Mouse (Mus musculus) lung, adult 2 months (tissue): Measurements from ENCODE around the gene Mvp. TPM values are rescaled to one million over a fixed set of nuclear protein-coding genes. Genes with fewer than 3 reads are reported as not detected.
A peak's percentile ranks its signal among the peaks of the same experiment; 100 is the strongest.

Source experiments
- DNase-seq: peaks from one replicate; pipeline ENCODE4 v3.0.0; 2022
- H3K4me1 ChIP-seq: fragments of 200-500 bp; 2 replicates; pipeline ENCODE4 v1.6.1; 2011; ENCODE audit warnings: low read length; ENCODE audit not compliant: control insufficient read depth, insufficient read depth
- H3K4me3 ChIP-seq: fragments of 200-500 bp; replicated peaks from 2 replicates; pipeline ENCODE3; 2011; ENCODE audit warnings: low read depth, mild to moderate bottlenecking, control low read depth, low read length; ENCODE audit errors: extremely low read depth
- CTCF ChIP-seq: fragments of 200-500 bp; IDR thresholded peaks from 2 replicates; pipeline ENCODE4 v1.5.1; 2011; ENCODE audit warnings: mild to moderate bottlenecking, low read length, control low read depth; ENCODE audit not compliant: insufficient read depth
- POLR2A ChIP-seq: fragments of 200-500 bp; IDR thresholded peaks from 2 replicates; pipeline ENCODE4 v1.6.1; 2011; ENCODE audit warnings: low read depth, mild to moderate bottlenecking, control low read depth, low read length, borderline replicate concordance; ENCODE audit errors: extremely low read depth
- WGBS: fragments of 180-500 bp; shearing (Covaris S2); methylation state at CpG from one replicate; pipeline ENCODE4 v1.1.7; 2018; 5-methylcytosine and 5-hydroxymethylcytosine counted together
- polyA plus RNA-seq: library from polyadenylated mRNA; depleted of rRNA; stranded (reverse); fragments of >200 nt; gene quantifications from 2 replicates; pipeline ENCODE4 v1.2.3, GENCODE M21; 2012

The Mvp gene
- polyA plus RNA-seq, 1 experiment: 125 TPM

- Histone ChIP-seq H3K4me1 (peaks cover 15% of the 10 kb centered on the region), H3K4me3 (no peak overlapping the region)
- TF ChIP-seq POLR2A (no peak), CTCF (no peak)
- DNase-seq: no peak
- WGBS: 87% methylated on average over 12 of the region's 12 CpGs
Observed at GRCm38 (mm10) chr7:127014993-127015392, 572 bp upstream of the Mvp start.

GRCm38 (mm10) chr7:127013385-127013784 is 1.0 kb downstream of the Mvp start:
- peaks cover 20% of the 10 kb centered on the region for H3K4me1 ChIP-seq
- DNase-seq: no peak
- H3K4me3 ChIP-seq: peak overlapping the region; percentile 23
- no peak for TF ChIP-seq CTCF
- TF ChIP-seq POLR2A: no peak
- 85% methylated on average over 6 of the region's 6 CpGs for WGBS

DNA sequence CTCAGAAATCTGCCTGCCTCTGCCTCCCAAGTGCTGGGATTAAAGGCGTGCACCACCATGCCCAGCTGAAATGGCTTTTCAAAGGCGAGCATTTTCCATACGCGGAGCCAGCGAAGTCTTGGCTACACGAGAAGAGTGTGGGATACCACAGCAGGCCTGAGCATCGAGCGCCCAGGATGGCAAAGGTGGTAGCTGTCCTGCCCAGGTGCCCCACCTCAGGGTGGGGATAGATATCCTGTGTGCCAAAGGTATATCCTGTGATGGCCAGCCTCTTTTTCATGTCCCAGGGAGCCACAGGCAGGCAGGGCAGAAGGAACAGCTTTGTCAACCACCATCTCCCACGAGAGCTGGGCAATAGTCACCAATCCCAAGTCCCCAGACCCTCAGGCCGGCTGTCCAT is 1.6 kb downstream of the Mvp start:
- 96% methylated on average over 10 of the region's 10 CpGs for WGBS
- Histone ChIP-seq H3K4me3 (no peak overlapping the region), H3K4me1 (peaks cover 24% of the 10 kb centered on the region)
- DNase-seq: no peak
- TF ChIP-seq POLR2A (no peak), CTCF (no peak)

- 70% methylated on average over 6 of the region's 6 CpGs for WGBS
- Histone ChIP-seq H3K4me3 (no peak overlapping the region), H3K4me1 (peaks cover 21% of the 10 kb centered on the region)
- DNase-seq: no peak
- no peak for TF ChIP-seq CTCF
- no peak for TF ChIP-seq POLR2A
Observed at GRCm38 (mm10) chr7:127012374-127012773, 2.0 kb downstream of the Mvp start.

GRCm38 (mm10) chr7:127011717-127012116 is 2.7 kb downstream of the Mvp start:
- TF ChIP-seq CTCF: no peak
- no peak for TF ChIP-seq POLR2A
- no peak overlapping the region for H3K4me3 ChIP-seq
- H3K4me1 ChIP-seq: peaks cover 21% of the 10 kb centered on the region
- DNase-seq: no peak
- WGBS: 61% methylated on average over 2 of the region's 2 CpGs

DNA sequence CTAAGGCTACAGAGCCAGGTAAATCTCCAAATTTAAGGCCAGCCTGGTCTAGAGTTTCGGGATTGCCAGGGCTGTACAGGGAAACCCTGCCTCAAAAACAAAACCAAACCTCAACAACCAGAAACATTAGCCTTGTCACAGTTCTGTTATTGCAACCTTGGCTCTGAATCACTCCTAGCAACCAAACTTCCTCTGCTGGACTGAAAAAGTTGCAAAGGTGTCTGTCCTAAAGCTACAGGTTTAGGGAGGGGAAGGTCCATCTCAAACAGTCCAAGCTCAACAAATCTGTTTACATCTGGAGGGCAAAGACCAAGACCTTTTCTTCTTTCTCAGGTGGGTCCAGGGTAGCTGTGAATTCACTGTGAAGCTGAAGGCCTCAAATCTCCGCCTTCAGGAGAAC is 3.4 kb downstream of the Mvp start:
- no peak for TF ChIP-seq CTCF
- TF ChIP-seq POLR2A: no peak
- Histone ChIP-seq H3K4me3 (no peak overlapping the region), H3K4me1 (peaks cover 20% of the 10 kb centered on the region)
- no peak for DNase-seq
- WGBS: 81% methylated on average over 2 of the region's 2 CpGs

GRCm38 (mm10) chr7:127009307-127010085 is 4.9 kb downstream of the Mvp start:
- Histone ChIP-seq H3K4me1 (peaks cover 16% of the 10 kb centered on the region), H3K4me3 (no peak overlapping the region)
- DNase-seq: no peak
- TF ChIP-seq CTCF (no peak), POLR2A (no peak)
- 74% methylated on average over 17 of the region's 17 CpGs for WGBS

DNA sequence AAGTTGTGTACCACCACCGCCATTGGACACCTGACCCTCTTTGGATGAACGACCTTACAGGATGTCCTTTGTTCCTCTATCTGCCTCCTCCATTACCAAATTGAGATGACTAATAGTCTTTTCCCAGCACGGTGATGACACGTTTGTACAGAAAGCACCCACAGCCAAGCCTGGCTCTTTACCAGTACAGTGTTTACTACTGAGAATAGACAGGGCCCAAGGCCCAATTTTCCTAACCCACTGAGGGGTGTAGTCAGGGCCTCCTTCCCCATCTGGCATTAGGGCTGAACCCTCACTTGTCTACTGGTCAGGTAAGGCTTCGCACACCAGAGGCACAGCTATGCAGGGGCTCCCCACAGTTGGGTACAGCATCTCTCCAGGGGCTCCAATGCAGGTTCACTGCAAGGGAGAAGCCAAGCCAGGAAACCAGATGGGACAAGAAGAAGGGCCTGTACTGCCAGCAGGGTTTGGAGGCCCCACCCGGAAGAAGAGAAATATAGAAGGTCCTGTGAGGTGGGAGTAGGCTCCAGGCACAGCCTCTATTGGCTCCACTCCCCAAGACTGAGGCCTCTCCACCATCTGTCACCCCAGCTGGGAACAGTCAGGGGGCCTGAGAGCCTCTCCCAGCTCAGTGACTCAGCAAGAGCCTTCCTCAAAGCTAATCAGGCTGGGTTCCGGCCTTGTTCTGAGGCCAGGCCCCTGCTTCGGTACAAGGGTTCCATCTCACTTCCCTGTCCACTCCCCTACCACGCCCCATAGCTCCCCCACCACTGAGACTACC is 6.0 kb downstream of the Mvp start:
- Histone ChIP-seq H3K4me1 (peaks cover 14% of the 10 kb centered on the region), H3K4me3 (no peak overlapping the region)
- TF ChIP-seq POLR2A: peak; percentile 29; the same call in 1 of the 2 replicates
- no peak for TF ChIP-seq CTCF
- DNase-seq: peak; percentile 50
- WGBS: 37% methylated on average over 9 of the region's 9 CpGs

- DNase-seq: no peak
- WGBS: 77% methylated on average over 6 of the region's 6 CpGs
- Histone ChIP-seq H3K4me3 (no peak overlapping the region), H3K4me1 (peaks cover 9% of the 10 kb centered on the region)
- TF ChIP-seq POLR2A (no peak), CTCF (no peak)
Observed at GRCm38 (mm10) chr7:127007313-127008024, 7.0 kb downstream of the Mvp start.
